Mouse (Mus musculus): ENCODE data around the gene 2510039O18Rik. TPM values are rescaled to one million over a fixed set of nuclear protein-coding genes. Genes with fewer than 3 reads are reported as not detected.

Gene 2510039O18Rik
- polyA plus RNA-seq, 1 experiment from 2014 or later, result 13.3 TPM

DNA sequence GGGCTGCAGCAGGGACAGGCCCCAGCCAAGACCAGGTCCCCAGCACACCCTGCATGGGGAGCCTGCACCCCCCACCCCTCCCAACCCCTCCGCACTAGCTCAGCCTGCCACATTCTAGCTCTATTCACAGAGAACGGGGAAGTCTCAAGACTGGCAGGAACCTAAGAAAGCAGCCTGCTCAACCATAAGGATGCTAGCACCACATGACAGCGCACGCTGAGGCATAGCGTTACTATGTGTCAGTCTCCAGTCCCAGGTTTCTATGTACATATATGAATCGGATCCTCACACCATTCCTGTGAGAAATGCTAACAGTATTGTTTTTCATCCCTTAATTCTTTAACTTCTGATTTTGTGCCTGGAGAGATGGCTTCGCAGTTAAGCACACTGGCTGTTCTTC, 12.2 kb upstream of the 2510039O18Rik start:
- TF ChIP-seq CTCF (IDR thresholded peaks at IDR 0.05; ENCODE audit: low read depth) (no peak), EP300 (optimal IDR thresholded peaks at IDR 0.05) (no peak)
- WGBS, result 80% methylated on average over 7 of the region's 7 CpGs
- H3K27ac ChIP-seq (replicated peaks), result no peak overlapping the region
- no peaks in the 10 kb centered on the region for H3K27me3 ChIP-seq (ENCODE audit: control insufficient read depth, insufficient read depth, low read length)
- no peaks in the 10 kb centered on the region for H3K4me1 ChIP-seq (replicated peaks; ENCODE audit: control insufficient read depth, insufficient read depth)
- H3K4me3 ChIP-seq (ENCODE audit: low read depth, low read length), result no peak overlapping the region
- ATAC-seq (ENCODE audit: low FRiP score, low TSS enrichment) (no peak), DNase-seq (ENCODE audit: low spot score) (no peak)
- H3K9ac ChIP-seq (ENCODE audit: low read length), result no peak overlapping the region
- no peaks in the 10 kb centered on the region for H3K36me3 ChIP-seq (ENCODE audit: control insufficient read depth, insufficient read depth, low read length)
- H3K9me3 ChIP-seq (ENCODE audit: control insufficient read depth, low read length), result no peaks in the 10 kb centered on the region
- no peak overlapping the region for H3K4me2 ChIP-seq (replicated peaks; ENCODE audit: low read depth)

DNA sequence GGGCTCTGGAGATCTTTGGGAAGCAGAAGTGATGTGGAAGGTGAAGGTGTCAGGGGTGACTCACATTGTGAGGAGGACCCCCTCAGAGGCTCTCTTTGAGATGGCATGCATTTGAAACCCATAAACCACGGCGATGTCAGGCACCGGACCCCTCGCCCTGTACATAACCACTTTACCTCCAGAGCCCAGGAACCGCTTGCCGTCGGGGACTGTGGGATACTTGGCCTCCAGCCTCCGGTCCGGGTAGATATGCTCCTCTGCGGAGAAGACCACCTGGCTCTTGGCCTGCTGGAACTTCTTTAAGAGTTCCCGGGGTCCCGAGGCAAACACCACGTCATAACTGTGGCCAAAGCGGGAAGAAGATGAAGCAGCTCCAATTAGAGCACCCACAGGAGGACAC, 9.7 kb upstream of the 2510039O18Rik start:
- Histone ChIP-seq H3K4me3 (ENCODE audit: low read depth, low read length) (no peak overlapping the region), H3K9ac (ENCODE audit: low read length) (no peak overlapping the region), H3K36me3 (ENCODE audit: control insufficient read depth, insufficient read depth, low read length) (no peaks in the 10 kb centered on the region), H3K27ac (replicated peaks) (no peak overlapping the region), H3K9me3 (ENCODE audit: control insufficient read depth, low read length) (no peaks in the 10 kb centered on the region), H3K4me1 (replicated peaks; ENCODE audit: control insufficient read depth, insufficient read depth) (0 out of 2 replicates have a peak, but pooled peaks cover 2% of the 10 kb centered on the region), H3K27me3 (ENCODE audit: control insufficient read depth, insufficient read depth, low read length) (no peaks in the 10 kb centered on the region), H3K4me2 (replicated peaks; ENCODE audit: low read depth) (no peak overlapping the region)
- ATAC-seq (ENCODE audit: low FRiP score, low TSS enrichment) (no peak), DNase-seq (ENCODE audit: low spot score) (no peak)
- no peak for TF ChIP-seq EP300 (optimal IDR thresholded peaks at IDR 0.05)
- TF ChIP-seq CTCF (IDR thresholded peaks at IDR 0.05; ENCODE audit: low read depth), result no peak
- WGBS, result 91% methylated on average over 14 of the region's 14 CpGs

DNA sequence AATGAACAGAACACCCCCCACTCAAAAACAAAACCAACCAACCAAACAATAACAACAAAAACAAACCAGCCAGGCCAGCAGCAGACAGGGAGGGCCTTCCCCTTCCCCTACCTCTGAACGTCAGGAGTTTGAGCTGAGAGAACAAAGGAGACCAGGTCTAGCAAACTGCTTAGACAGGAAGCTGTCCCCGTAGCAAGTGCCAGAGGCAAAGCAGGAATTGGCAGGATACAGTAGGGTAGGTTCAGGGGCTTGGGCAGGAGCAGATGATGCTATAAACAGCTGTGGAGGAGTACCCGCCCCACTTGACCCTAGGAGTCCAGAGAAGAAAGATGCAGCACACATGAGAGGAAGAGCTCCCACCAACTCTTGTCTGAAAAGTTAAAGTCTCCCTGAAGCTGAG, 6.6 kb upstream of the 2510039O18Rik start:
- no peak overlapping the region for H3K4me2 ChIP-seq (replicated peaks; ENCODE audit: low read depth)
- DNase-seq (ENCODE audit: low spot score) (no peak), ATAC-seq (ENCODE audit: low FRiP score, low TSS enrichment) (no peak)
- H3K4me1 ChIP-seq (replicated peaks; ENCODE audit: control insufficient read depth, insufficient read depth), result 0 out of 2 replicates have a peak, but pooled peaks cover 5% of the 10 kb centered on the region
- H3K9ac ChIP-seq (ENCODE audit: low read length), result no peak overlapping the region
- H3K27me3 ChIP-seq (ENCODE audit: control insufficient read depth, insufficient read depth, low read length), result no peaks in the 10 kb centered on the region
- TF ChIP-seq EP300 (optimal IDR thresholded peaks at IDR 0.05) (no peak), CTCF (IDR thresholded peaks at IDR 0.05; ENCODE audit: low read depth) (no peak)
- no peaks in the 10 kb centered on the region for H3K36me3 ChIP-seq (ENCODE audit: control insufficient read depth, insufficient read depth, low read length)
- no peaks in the 10 kb centered on the region for H3K9me3 ChIP-seq (ENCODE audit: control insufficient read depth, low read length)
- no peak overlapping the region for H3K4me3 ChIP-seq (ENCODE audit: low read depth, low read length)
- H3K27ac ChIP-seq (replicated peaks), result no peak overlapping the region
- WGBS, result 54% methylated on average over 3 of the region's 3 CpGs

DNA sequence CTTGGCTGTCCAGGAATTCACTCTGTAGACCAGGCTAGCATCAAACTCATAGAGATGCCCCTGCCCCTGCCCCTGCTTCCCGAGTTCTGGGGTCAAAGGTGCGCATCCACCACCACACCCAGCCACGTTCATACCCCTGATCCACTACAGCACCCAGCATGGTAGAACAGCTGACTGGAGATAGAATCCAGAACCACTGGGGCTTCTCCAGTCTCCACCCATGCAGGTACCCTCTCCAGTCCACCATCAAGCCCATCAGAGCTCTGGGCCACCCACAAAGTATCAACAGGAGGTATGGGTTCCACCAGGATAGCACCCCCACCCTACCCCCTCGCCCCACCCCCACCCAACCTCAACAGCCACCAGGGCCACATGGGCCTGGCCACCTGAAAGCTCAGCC, 6.1 kb upstream of the 2510039O18Rik start:
- Histone ChIP-seq H3K27me3 (ENCODE audit: control insufficient read depth, insufficient read depth, low read length) (no peaks in the 10 kb centered on the region), H3K9ac (ENCODE audit: low read length) (no peak overlapping the region), H3K36me3 (ENCODE audit: control insufficient read depth, insufficient read depth, low read length) (no peaks in the 10 kb centered on the region), H3K4me2 (replicated peaks; ENCODE audit: low read depth) (no peak overlapping the region), H3K9me3 (ENCODE audit: control insufficient read depth, low read length) (no peaks in the 10 kb centered on the region), H3K4me1 (replicated peaks; ENCODE audit: control insufficient read depth, insufficient read depth) (0 out of 2 replicates have a peak, but pooled peaks cover 5% of the 10 kb centered on the region), H3K4me3 (ENCODE audit: low read depth, low read length) (no peak overlapping the region), H3K27ac (replicated peaks) (no peak overlapping the region)
- TF ChIP-seq EP300 (optimal IDR thresholded peaks at IDR 0.05) (no peak), CTCF (IDR thresholded peaks at IDR 0.05; ENCODE audit: low read depth) (no peak)
- ATAC-seq (ENCODE audit: low FRiP score, low TSS enrichment) (no peak), DNase-seq (ENCODE audit: low spot score) (no peak)
- 73% methylated on average over 4 of the region's 4 CpGs for WGBS

DNA sequence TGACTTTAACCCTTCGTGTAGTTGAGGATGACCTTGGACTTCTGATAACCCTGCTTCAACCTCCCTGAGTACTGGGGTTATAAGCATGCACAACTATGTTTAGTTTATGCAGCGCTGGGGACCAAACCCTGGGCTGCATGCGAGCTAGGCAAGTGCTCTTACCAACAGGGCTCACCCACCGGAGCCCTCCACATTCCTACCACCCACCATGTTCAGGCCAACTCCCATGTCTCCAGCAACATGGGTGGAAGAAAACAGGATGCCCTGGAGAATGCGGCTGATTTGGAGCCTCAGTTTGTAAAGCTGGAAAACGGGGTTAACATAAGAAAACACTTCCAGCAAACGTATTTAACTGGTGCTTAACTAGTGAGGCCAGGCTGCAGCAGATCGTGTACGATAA, 4.8 kb upstream of the 2510039O18Rik start:
- no peak for TF ChIP-seq CTCF (IDR thresholded peaks at IDR 0.05; ENCODE audit: low read depth)
- no peak for TF ChIP-seq EP300 (optimal IDR thresholded peaks at IDR 0.05)
- 19% methylated on average over 9 of the region's 9 CpGs for WGBS
- H3K4me2 ChIP-seq (replicated peaks; ENCODE audit: low read depth), result peak overlapping the region; percentile 86
- peaks cover 9% of the 10 kb centered on the region; the same call in 1 of the 2 replicates for H3K4me1 ChIP-seq (replicated peaks; ENCODE audit: control insufficient read depth, insufficient read depth)
- H3K9me3 ChIP-seq (ENCODE audit: control insufficient read depth, low read length), result no peaks in the 10 kb centered on the region
- peak overlapping the region; percentile 75 for H3K9ac ChIP-seq (ENCODE audit: low read length)
- peak overlapping the region; percentile 72 for H3K4me3 ChIP-seq (ENCODE audit: low read depth, low read length)
- H3K27ac ChIP-seq (replicated peaks), result no peak overlapping the region
- DNase-seq (ENCODE audit: low spot score) (no peak), ATAC-seq (ENCODE audit: low FRiP score, low TSS enrichment) (no peak)
- H3K36me3 ChIP-seq (ENCODE audit: control insufficient read depth, insufficient read depth, low read length), result no peaks in the 10 kb centered on the region
- no peaks in the 10 kb centered on the region for H3K27me3 ChIP-seq (ENCODE audit: control insufficient read depth, insufficient read depth, low read length)

DNA sequence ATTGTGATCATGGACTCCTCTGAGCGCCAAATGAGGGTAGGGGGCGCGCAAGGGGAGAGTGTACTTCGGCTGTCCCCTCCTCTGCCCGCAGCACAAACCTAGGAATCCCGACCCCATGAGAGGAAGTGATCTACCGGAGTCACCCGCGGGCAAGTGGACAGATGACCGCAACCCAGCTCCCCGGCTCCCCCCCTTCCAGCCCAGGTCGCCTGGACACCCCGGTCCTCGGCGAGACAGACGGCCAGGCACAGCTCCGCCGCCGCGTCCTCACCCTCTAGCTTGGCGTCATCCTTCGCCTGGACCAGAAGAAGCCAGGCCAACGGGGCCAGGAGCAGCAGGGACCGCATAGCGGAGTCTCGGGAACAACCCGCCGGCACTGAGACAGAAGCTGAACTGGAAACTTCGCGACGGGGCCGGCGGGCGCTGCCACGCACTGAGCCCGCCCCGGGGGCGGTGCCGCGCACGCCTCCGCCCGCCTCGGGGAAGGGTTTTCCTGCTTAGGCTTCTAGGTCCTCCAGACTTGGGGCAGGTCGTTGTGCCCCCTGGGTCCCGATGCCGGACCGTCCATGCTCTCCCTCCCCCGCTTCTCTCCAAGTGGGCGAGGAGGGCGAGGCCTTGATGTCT, 4.3 kb upstream of the 2510039O18Rik start, which contains the start of gene Plod1:
Gene Plod1 (minus strand): TSS at position 437 of the 624 bp plus-strand sequence.
- Histone ChIP-seq H3K9me3 (ENCODE audit: control insufficient read depth, low read length) (no peaks in the 10 kb centered on the region), H3K4me1 (replicated peaks; ENCODE audit: control insufficient read depth, insufficient read depth) (peaks cover 9% of the 10 kb centered on the region; the same call in 1 of the 2 replicates), H3K27me3 (ENCODE audit: control insufficient read depth, insufficient read depth, low read length) (no peaks in the 10 kb centered on the region), H3K36me3 (ENCODE audit: control insufficient read depth, insufficient read depth, low read length) (no peaks in the 10 kb centered on the region), H3K27ac (replicated peaks) (peak within 1 kb of the TSS; percentile 76), H3K4me2 (replicated peaks; ENCODE audit: low read depth) (peak within 1 kb of the TSS; percentile 86), H3K9ac (ENCODE audit: low read length) (peak within 1 kb of the TSS; percentile 75), H3K4me3 (ENCODE audit: low read depth, low read length) (peak within 1 kb of the TSS; percentile 72)
- DNase-seq (ENCODE audit: low spot score) (peak; percentile 81), ATAC-seq (ENCODE audit: low FRiP score, low TSS enrichment) (peak; percentile 66)
- WGBS, result under 1% methylated on average over 49 of the region's 51 CpGs
- TF ChIP-seq CTCF (IDR thresholded peaks at IDR 0.05; ENCODE audit: low read depth), result peak; percentile 26; the same call in 1 of the 2 replicates
- no peak for TF ChIP-seq EP300 (optimal IDR thresholded peaks at IDR 0.05)
